Comparison of ENCODE assay signal across 11 mouse cellular contexts in the genomic region with DNA sequence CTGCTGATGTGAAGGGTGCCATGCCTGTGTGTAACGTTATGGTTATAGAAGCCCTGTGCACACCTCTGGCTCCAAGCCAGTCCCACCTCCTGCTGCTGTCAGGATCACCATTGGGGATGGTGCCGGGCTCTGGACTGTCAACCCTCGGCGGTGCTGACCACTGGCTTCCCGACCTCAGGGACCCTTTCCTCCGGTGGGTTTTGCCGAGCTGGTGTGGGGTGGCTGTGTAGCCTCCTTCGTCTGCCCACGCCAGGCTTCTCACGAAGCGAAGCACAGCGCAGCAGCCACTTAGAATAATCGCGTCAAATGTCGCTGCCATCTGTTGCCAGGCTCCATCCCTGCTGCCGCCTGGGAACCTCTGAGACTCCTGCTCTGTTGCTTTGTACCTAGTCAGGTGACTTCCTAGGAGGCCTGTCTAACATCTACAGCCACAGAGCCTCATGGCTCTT. TPM values are rescaled to one million over a fixed set of nuclear protein-coding genes. Genes with fewer than 3 reads are reported as not detected.
DNase-seq lines count a peak whose midpoint lies in the region; ATAC-seq lines count a peak whose summit lies in the region.
"Had no signal": no experiment of that assay in that cellular context is flagged by ENCODE, and none has a peak within 500 bp of the region (broad histone marks: within the 10 kb centered on the region; RNA-seq: fewer than 3 reads in every experiment).

No protein-coding gene starts in this region.

- no peaks in the 10 kb centered on the region for H3K36me3 ChIP-seq in heart, embryonic 11.5 days (ENCODE audit: control insufficient read depth, insufficient read depth, low read length)
- 0 out of 2 replicates have a peak, but pooled peaks cover 1% of the 10 kb centered on the region for H3K36me3 ChIP-seq in forebrain, embryonic 13.5 days (ENCODE audit: poor library complexity, severe bottlenecking)
- H3K36me3 ChIP-seq in midbrain, embryonic 11.5 days (ENCODE audit: control insufficient read depth, insufficient read depth, low read length) = no peaks in the 10 kb centered on the region
- H3K36me3 ChIP-seq: lung, embryonic 15.5 days had no signal

- 44% methylated on average over 16 of the region's 16 CpGs for WGBS in heart, embryonic 11.5 days (ENCODE audit: insufficient replicate concordance)
- 33% methylated on average over 16 of the region's 16 CpGs for WGBS in forebrain, embryonic 13.5 days
- WGBS in midbrain, embryonic 11.5 days = 62% methylated on average over 16 of the region's 16 CpGs

- H3K4me2 ChIP-seq in heart, embryonic 11.5 days = peak overlapping the region; percentile 6; the same call in 1 of the 2 replicates
- H3K4me2 ChIP-seq in forebrain, embryonic 13.5 days = peak overlapping the region; percentile 64
- 0 out of 2 replicates have a peak overlapping the region, but pooled peaks have one; percentile 4 for H3K4me2 ChIP-seq in midbrain, embryonic 11.5 days
- H3K4me2 ChIP-seq: lung, embryonic 15.5 days had no signal

- DNase-seq in heart, postnatal 4 days = no peak
- DNase-seq in brain, adult 2 months (ENCODE audit: low read depth, low spot score) = peak; percentile 93
- DNase-seq in midbrain, embryonic 11.5 days (ENCODE audit: low spot score, missing footprints) = no peak
- DNase-seq in kidney, postnatal 10 days = no peak
- DNase-seq in kidney, adult 8-10 months = no peak
- no peak for DNase-seq in adrenal gland, postnatal 14 days
- DNase-seq: adrenal gland, adult 8-10 months; heart, adult 18-20 months had no signal

- no peaks in the 10 kb centered on the region for H3K9me3 ChIP-seq in heart, embryonic 11.5 days (replicated peaks; ENCODE audit: control insufficient read depth, low read length)
- no peaks in the 10 kb centered on the region for H3K9me3 ChIP-seq in forebrain, embryonic 13.5 days (replicated peaks)
- H3K9me3 ChIP-seq in midbrain, embryonic 11.5 days (ENCODE audit: control insufficient read depth, low read length) = no peaks in the 10 kb centered on the region
- H3K9me3 ChIP-seq: lung, embryonic 15.5 days had no signal

- peaks cover 87% of the 10 kb centered on the region for H3K4me1 ChIP-seq in heart, embryonic 11.5 days (ENCODE audit: control insufficient read depth, insufficient read depth, low read length)
- H3K4me1 ChIP-seq in forebrain, embryonic 13.5 days = peaks cover 98% of the 10 kb centered on the region
- H3K4me1 ChIP-seq in midbrain, embryonic 11.5 days (ENCODE audit: control insufficient read depth, insufficient read depth, low read length) = peaks cover 70% of the 10 kb centered on the region

- ATAC-seq in heart, embryonic 11.5 days (replicated peaks; ENCODE audit: insufficient number of reproducible peaks, low FRiP score, low TSS enrichment) = no peak
- ATAC-seq in forebrain, embryonic 13.5 days = peak; percentile 6; the same call in 1 of the 2 replicates
- ATAC-seq in midbrain, embryonic 11.5 days (ENCODE audit: low FRiP score) = no peak

- H3K4me3 ChIP-seq in heart, embryonic 11.5 days (ENCODE audit: low read depth, low read length) = no peak overlapping the region
- H3K4me3 ChIP-seq in forebrain, embryonic 13.5 days = no peak overlapping the region
- no peak overlapping the region for H3K4me3 ChIP-seq in midbrain, embryonic 11.5 days (ENCODE audit: low read depth, low read length)
- H3K4me3 ChIP-seq: lung, embryonic 15.5 days had no signal

- no peaks in the 10 kb centered on the region for H3K27me3 ChIP-seq in heart, embryonic 11.5 days (ENCODE audit: control insufficient read depth, insufficient read depth, low read length)
- no peaks in the 10 kb centered on the region for H3K27me3 ChIP-seq in forebrain, embryonic 13.5 days
- no peaks in the 10 kb centered on the region for H3K27me3 ChIP-seq in midbrain, embryonic 11.5 days (ENCODE audit: control insufficient read depth, insufficient read depth, low read length)
- H3K27me3 ChIP-seq: lung, embryonic 15.5 days had no signal

- H3K27ac ChIP-seq in heart, embryonic 11.5 days (ENCODE audit: low read depth, low read length) = peak overlapping the region; percentile 62
- H3K27ac ChIP-seq in forebrain, embryonic 13.5 days = peak overlapping the region; percentile 93
- H3K27ac ChIP-seq in midbrain, embryonic 11.5 days (ENCODE audit: low read depth, low read length) = peak overlapping the region; percentile 87
- H3K27ac ChIP-seq: lung, embryonic 15.5 days had no signal

- 0 out of 2 replicates have a peak overlapping the region, but pooled peaks have one; percentile 34 for H3K9ac ChIP-seq in heart, embryonic 11.5 days (ENCODE audit: low read depth, low read length)
- H3K9ac ChIP-seq in forebrain, embryonic 13.5 days = peak overlapping the region; percentile 43
- 0 out of 2 replicates have a peak overlapping the region, but pooled peaks have one; percentile 16 for H3K9ac ChIP-seq in midbrain, embryonic 11.5 days (ENCODE audit: low read length)
- H3K9ac ChIP-seq: lung, embryonic 15.5 days had no signal

RNA-seq across cellular contexts. Expression of gene Gins2, which starts 40.8 kb away (rescaled TPM):
- polyA plus RNA-seq in heart, embryonic 11.5 days (2014; fragmentation: Nextera tagmentation; extraction: Ambion mirVana) = 81.8 and 82.7 TPM in 2 replicates
- 10 to 100 TPM; 42.0 to 43.2 TPM for total RNA-seq in heart, postnatal 4 days (2021)
- polyA plus RNA-seq in forebrain, embryonic 13.5 days (2015; fragmentation: Nextera tagmentation; extraction: Ambion mirVana) = 66.9 and 79.8 TPM in 2 replicates
- 113 and 120 TPM in 2 replicates for polyA plus RNA-seq in midbrain, embryonic 11.5 days (2014; fragmentation: Nextera tagmentation; extraction: Ambion mirVana)
- total RNA-seq in adrenal gland, postnatal 14 days (2021) = 10.3 and 15.5 TPM in 2 replicates

Comparison
In these comparisons a context has a peak if more than half of its experiments do, and no peak if none do; other contexts are left out.
1. H3K4me2 ChIP-seq: peak in every context shown above with its lines; median percentile 64 in forebrain, embryonic 13.5 days; 6 in heart, embryonic 11.5 days; 4 in midbrain, embryonic 11.5 days.